Mouse (Mus musculus) G1E (cell line): ENCODE measurements around the gene Gm49383. TPM values are rescaled to one million over a fixed set of nuclear protein-coding genes. Genes with fewer than 3 reads are reported as not detected.
A peak's percentile ranks its signal among the peaks of the same experiment; 100 is the strongest.

Experiments
- ATAC-seq: 2 replicates; pipeline ENCODE4 v1.8.0; 2016; ENCODE audit warnings: mild to moderate bottlenecking; ENCODE audit not compliant: insufficient number of reproducible peaks, poor library complexity, low FRiP score, severe bottlenecking; ENCODE audit errors: extremely low read depth
- DNase-seq: peaks from one replicate; pipeline ENCODE4 v3.0.0; 2012; ENCODE audit warnings: low spot score
- H3K27me3 ChIP-seq: 2 replicates; pipeline ENCODE4 v1.6.1; 2012; ENCODE audit warnings: mild to moderate bottlenecking, low read length, inconsistent platforms; ENCODE audit not compliant: insufficient read depth
- H3K36me3 ChIP-seq: replicated peaks from 2 replicates; pipeline ENCODE3; 2012; ENCODE audit warnings: mild to moderate bottlenecking, inconsistent platforms
- H3K4me1 ChIP-seq: 2 replicates; pipeline ENCODE4 v1.6.1; 2012; ENCODE audit warnings: low read depth, low read length, inconsistent platforms, mixed read lengths; ENCODE audit not compliant: insufficient read depth
- H3K4me3 ChIP-seq: 2 replicates; pipeline ENCODE4 v1.5.1; 2012; ENCODE audit warnings: low read depth, mild to moderate bottlenecking, inconsistent platforms, low read length, moderate library complexity, mixed read lengths
- H3K9me3 ChIP-seq: replicated peaks from 2 replicates; pipeline ENCODE4 v1.6.1; 2012; ENCODE audit warnings: inconsistent platforms
- CTCF ChIP-seq: IDR thresholded peaks from 2 replicates; pipeline ENCODE4 v1.5.1; 2012; ENCODE audit warnings: low read depth, low read length, inconsistent platforms, mixed read lengths
- GATA1 ChIP-seq: IDR thresholded peaks from 2 replicates; pipeline ENCODE4 v1.6.1; 2012; ENCODE audit warnings: borderline replicate concordance, low read length, inconsistent platforms, mixed read lengths
- GATA2 ChIP-seq: IDR thresholded peaks from 2 replicates; pipeline ENCODE4 v1.6.1; 2012; ENCODE audit warnings: low read depth, low read length, inconsistent platforms, borderline replicate concordance
- POLR2AphosphoS5 ChIP-seq: IDR thresholded peaks from 2 replicates; pipeline ENCODE4 v1.6.1; 2012; ENCODE audit warnings: low read depth, low read length, inconsistent platforms; ENCODE audit not compliant: insufficient replicate concordance
- TAL1 ChIP-seq: conservative IDR thresholded peaks from 2 replicates; pipeline ENCODE4 v1.6.1; 2012; ENCODE audit warnings: low read depth, low read length, inconsistent platforms, mixed read lengths
- polyA plus RNA-seq: library from polyadenylated mRNA; stranded (reverse); fragments of >175 nt; gene quantifications from 2 replicates; pipeline ENCODE4 v1.2.3, GENCODE M21; 2012
- total RNA-seq, 2 experiments: library from RNA; stranded (forward) in 1 of 2; stranded (reverse) in 1 of 2; fragments of 200-1000 nt in 1 of 2; fragments of >200 nt in 1 of 2; fragmentation: Nextera tagmentation in 1 of 2; gene quantifications; 2 replicates each; pipeline ENCODE4 v1.2.3; 2014 to 2017

Gene Gm49383
- total and polyA plus RNA-seq, 3 experiments: 33.0 to 75.5 (median 56.1) TPM

GRCm38 (mm10) chr12:69213186-69213777, 16.4 kb upstream of the Gm49383 start:
- peaks cover 95% of the 10 kb centered on the region for H3K36me3 ChIP-seq
- no peak for ATAC-seq
- DNase-seq: no peak
- peaks cover 15% of the 10 kb centered on the region for H3K4me1 ChIP-seq
- no peaks in the 10 kb centered on the region for H3K9me3 ChIP-seq
- no peak for TF ChIP-seq GATA2
- no peak for TF ChIP-seq TAL1
- no peak for TF ChIP-seq GATA1
- TF ChIP-seq CTCF: no peak
- TF ChIP-seq POLR2AphosphoS5: no peak
- H3K27me3 ChIP-seq: no peaks in the 10 kb centered on the region
- H3K4me3 ChIP-seq: no peak overlapping the region

GRCm38 (mm10) chr12:69211057-69211456, 14.2 kb upstream of the Gm49383 start:
- ATAC-seq: peak; percentile 50; the same call in 1 of the 2 replicates

GRCm38 (mm10) chr12:69210056-69210979, 13.4 kb upstream of the Gm49383 start:
- H3K9me3 ChIP-seq: no peaks in the 10 kb centered on the region

More at GRCm38 (mm10) chr12:69211057-69211456, 14.2 kb upstream of the Gm49383 start:
- H3K36me3 ChIP-seq: peaks cover 96% of the 10 kb centered on the region
- H3K9me3 ChIP-seq: no peaks in the 10 kb centered on the region
- DNase-seq: no peak
- TF ChIP-seq POLR2AphosphoS5: no peak
- TF ChIP-seq GATA2: no peak
- TF ChIP-seq CTCF: no peak
- no peak for TF ChIP-seq GATA1
- no peak for TF ChIP-seq TAL1
- no peak overlapping the region for H3K4me3 ChIP-seq
- H3K27me3 ChIP-seq: no peaks in the 10 kb centered on the region
- H3K4me1 ChIP-seq: peaks cover 10% of the 10 kb centered on the region

GRCm38 (mm10) chr12:69208520-69208919, 11.6 kb upstream of the Gm49383 start:
- peaks cover 84% of the 10 kb centered on the region for H3K36me3 ChIP-seq
- peaks cover 14% of the 10 kb centered on the region for H3K4me1 ChIP-seq
- H3K9me3 ChIP-seq: no peaks in the 10 kb centered on the region
- no peak for ATAC-seq
- H3K27me3 ChIP-seq: no peaks in the 10 kb centered on the region
- H3K4me3 ChIP-seq: no peak overlapping the region
- DNase-seq: no peak
- TF ChIP-seq GATA2 (no peak), GATA1 (no peak), CTCF (no peak), TAL1 (no peak), POLR2AphosphoS5 (no peak)

More at GRCm38 (mm10) chr12:69210056-69210979, 13.4 kb upstream of the Gm49383 start:
- Histone ChIP-seq H3K27me3 (no peaks in the 10 kb centered on the region), H3K36me3 (peaks cover 93% of the 10 kb centered on the region), H3K4me3 (no peak overlapping the region), H3K4me1 (peaks cover 11% of the 10 kb centered on the region)
- TF ChIP-seq TAL1 (no peak), GATA1 (no peak), POLR2AphosphoS5 (no peak), CTCF (no peak), GATA2 (no peak)
- ATAC-seq: no peak
- no peak for DNase-seq

- TF ChIP-seq GATA1 (no peak), POLR2AphosphoS5 (no peak), GATA2 (no peak), TAL1 (no peak), CTCF (no peak)
- no peaks in the 10 kb centered on the region for H3K9me3 ChIP-seq
- H3K27me3 ChIP-seq: no peaks in the 10 kb centered on the region
- ATAC-seq (no peak), DNase-seq (no peak)
- peaks cover 85% of the 10 kb centered on the region for H3K36me3 ChIP-seq
- H3K4me1 ChIP-seq: peaks cover 17% of the 10 kb centered on the region
- no peak overlapping the region for H3K4me3 ChIP-seq
These were observed 11.0 kb upstream of the Gm49383 start for GRCm38 (mm10) chr12:69207926-69208325.

- no peak for ATAC-seq
- H3K4me1 ChIP-seq: peaks cover 20% of the 10 kb centered on the region
- no peak overlapping the region for H3K4me3 ChIP-seq
- no peak for DNase-seq
- H3K9me3 ChIP-seq: no peaks in the 10 kb centered on the region
- H3K27me3 ChIP-seq: no peaks in the 10 kb centered on the region
- H3K36me3 ChIP-seq: peaks cover 86% of the 10 kb centered on the region
- TF ChIP-seq CTCF (no peak), POLR2AphosphoS5 (no peak), GATA1 (no peak), GATA2 (no peak), TAL1 (no peak)
These were observed 10.5 kb upstream of the Gm49383 start for GRCm38 (mm10) chr12:69207396-69207795.
